Mouse (Mus musculus): ENCODE measurements at regions not wholly inside any gene's neighbourhood (a gene's known extent, or its start where the extent isn't known, plus 50 kb on each side); places are given as distances from the start of the nearest gene placed in this dataset.
"Not testable (repeated sequence)": the region's sequence is repeated elsewhere in the genome, so short reads cannot be mapped to it uniquely, and the experiment has no call there.

DNA sequence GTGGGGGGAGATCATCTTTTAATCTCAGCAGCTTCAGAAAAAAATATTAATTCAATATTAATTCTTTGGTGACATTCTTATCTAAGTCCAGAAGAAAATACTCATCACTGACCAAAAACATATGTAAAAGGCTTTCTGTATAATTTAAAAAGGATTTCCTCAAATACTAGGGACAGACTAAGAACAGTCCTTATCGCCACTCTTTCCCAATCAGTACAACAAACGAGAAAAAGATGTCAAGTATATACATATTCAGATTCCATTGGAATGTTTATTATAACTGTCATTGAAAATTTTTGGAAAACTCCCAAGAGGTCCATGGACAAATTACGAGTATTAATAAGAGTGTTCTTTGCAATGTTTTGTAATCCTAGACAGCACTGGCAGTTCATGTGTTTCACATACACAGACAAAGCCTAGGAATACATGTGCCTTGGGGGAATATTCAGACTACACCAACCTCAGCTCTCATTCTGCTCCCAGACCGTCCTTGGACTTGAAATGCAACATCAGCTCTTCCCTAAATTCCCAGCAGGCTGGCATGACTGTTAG, 270.4 kb upstream of the Dcbld2 start:
- DNase-seq (ENCODE audit: low read depth): no peak

DNA sequence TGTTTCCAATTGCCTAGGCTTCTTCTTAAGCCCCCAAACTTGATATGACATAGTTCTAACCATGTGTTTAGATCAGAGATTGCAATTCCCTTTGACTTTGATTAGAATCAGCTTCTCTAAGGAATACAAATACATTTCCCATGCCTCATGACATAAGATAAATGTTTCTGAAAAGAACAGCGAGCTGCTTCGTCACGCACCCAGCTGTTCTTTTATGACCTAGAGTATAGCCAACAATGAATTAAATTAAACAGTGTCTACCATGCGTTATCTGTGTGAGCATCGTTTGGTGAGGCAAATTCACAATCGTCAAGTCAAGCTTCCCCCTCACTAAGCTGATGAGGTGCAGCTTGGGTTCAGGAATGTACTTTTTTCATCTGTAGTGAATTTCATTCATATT, 261.8 kb upstream of the Dcbld2 start:
- no peak for DNase-seq (ENCODE audit: low read depth)

DNA sequence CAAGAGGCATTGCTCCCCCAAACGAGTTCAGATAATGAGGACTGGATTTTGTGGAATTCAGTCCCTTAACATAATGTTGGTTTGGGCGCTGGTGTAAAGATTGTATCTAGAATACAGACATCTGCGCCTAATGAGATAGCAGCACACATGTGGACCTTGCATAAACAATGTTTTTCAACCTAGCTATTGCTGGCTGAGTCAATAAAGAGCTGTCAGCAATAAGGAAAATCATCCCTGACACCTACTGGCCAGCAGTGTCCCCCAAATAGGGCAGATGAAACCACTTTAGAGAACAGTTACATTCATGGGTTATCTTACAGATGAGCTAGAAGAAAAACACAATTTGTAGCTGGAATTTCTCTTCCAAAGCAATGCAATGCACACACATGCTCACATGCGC, 252.7 kb upstream of the Dcbld2 start:
- no peak for DNase-seq (ENCODE audit: low read depth)

DNA sequence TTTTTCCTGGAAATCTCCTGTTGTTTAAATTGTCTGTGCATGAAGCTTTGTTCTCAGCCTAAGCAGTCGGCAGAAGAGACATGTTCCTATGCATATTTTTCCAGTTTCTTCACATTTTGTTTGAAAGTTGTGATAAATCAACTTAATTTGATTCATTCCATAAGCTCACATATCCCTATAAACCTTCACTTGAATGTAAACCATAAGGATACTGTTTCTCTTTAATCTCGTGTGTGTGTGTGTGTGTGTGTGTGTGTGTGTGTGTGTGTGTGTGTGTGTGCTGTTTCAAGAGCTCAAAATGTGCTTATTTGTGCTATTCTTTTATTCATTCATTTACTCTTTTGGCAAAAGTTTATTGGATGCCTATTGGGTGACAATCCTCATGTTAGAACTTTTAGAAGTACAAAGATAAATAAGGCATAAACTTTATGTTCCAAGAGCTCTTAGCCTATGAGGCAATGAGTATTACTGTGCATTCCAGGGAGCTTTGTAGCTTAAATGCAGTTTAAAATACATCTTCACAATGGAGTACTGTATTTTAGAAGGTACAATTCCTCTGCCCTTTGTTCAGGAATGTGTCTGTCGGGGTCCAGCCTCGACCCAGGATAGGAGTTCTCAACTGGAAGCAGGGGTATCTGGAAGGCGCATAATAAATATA, 229.4 kb upstream of the Dcbld2 start:
- no peak for DNase-seq (ENCODE audit: low read depth)

DNA sequence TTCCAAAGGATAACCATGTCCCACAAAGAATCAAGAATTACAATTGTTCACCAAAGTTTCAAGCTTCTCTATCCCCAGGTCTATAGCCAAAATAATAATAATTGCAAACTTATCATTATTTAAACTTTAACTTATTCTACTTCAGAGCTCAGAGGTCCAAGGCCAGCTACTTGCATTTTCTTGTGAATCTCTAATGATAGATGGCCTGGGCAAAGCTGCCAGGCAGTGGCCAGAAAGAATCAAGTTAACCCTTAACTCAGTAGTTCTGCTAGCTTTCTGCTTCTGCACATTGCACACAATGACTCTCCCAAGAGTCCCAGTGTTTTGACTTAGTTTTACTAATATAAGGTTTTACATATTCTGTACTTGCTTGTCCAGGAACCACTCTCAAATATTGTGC, 228.3 kb upstream of the Dcbld2 start:
- not testable (repeated sequence) for DNase-seq (ENCODE audit: low read depth)

- DNase-seq (ENCODE audit: low read depth): no peak
These were observed 213.4 kb upstream of the Dcbld2 start for GRCm38 (mm10) chr16:58194619-58195497.

GRCm38 (mm10) chr16:58211872-58212271, 196.4 kb upstream of the Dcbld2 start:
- no peak for DNase-seq (ENCODE audit: low read depth)

- no peak for DNase-seq (ENCODE audit: low read depth)
These were observed 173.6 kb upstream of the Dcbld2 start for GRCm38 (mm10) chr16:58234686-58235085.

DNA sequence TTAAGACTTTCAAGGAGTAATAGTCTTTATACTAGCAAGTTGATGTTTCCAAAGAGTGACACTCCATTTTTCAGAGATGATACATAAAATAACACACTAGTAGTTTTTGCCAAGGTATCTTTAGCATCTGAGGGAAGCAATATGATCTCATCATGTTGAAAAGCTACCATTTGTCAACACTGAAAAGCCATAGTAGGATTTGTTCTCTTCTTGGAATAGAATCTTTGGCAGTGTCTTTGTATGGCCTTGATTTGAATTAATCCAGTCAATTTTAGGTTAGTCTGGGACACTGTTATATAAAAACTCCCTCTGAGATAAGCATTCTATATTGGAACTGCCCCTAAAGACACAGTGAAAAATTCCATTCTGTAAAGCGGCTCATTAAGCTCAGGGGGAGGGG, 171.4 kb upstream of the Dcbld2 start:
- no peak for DNase-seq (ENCODE audit: low read depth)

DNA sequence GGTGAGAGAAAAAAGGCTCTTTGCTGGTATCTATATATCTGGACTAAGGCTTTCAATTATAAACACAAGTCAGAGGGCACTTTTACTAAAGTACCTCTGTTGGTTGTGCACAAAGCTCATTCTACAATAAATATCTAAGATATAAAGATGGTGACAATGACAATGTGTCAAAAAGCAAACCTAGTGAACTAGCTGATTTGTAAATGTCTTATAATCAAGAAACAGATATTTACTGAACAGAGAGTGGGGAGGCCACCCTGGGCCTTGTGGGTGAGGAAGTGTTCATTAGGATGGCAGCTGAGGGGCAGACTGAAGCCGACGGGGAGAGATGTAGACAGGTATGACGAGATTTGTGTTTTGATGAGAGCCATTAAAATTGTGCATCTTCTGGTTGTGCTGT, 132.0 kb upstream of the Dcbld2 start:
- DNase-seq (ENCODE audit: low read depth): no peak

- peak; percentile 67 for DNase-seq (ENCODE audit: low read depth)
These were observed 126.8 kb upstream of the Dcbld2 start for GRCm38 (mm10) chr16:58281474-58281873.

GRCm38 (mm10) chr16:58294457-58294856, 113.8 kb upstream of the Dcbld2 start:
- no peak for DNase-seq (ENCODE audit: low read depth)

GRCm38 (mm10) chr16:58295128-58295527, 113.1 kb upstream of the Dcbld2 start:
- no peak for DNase-seq (ENCODE audit: low read depth)

DNA sequence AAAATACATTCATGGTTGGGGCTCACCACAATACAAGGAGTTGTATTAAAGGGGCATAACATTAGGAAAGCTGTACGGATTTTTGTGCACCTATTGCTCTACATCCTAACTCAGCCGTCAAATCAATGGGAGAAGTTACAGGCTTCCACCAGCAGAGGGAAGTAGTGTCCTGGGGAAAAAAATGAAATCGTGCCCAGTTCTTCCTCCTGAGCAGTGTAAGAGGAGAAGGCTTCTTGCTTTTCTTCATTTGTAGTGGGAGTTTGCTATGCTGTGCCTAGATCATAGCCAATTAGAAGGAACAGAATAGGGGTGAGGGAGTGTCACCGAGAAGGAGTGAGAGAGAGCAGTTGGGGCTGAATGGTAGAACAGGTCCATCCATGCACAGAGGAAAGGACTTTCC, 108.7 kb upstream of the Dcbld2 start:
- DNase-seq (ENCODE audit: low read depth): peak; percentile 82

DNA sequence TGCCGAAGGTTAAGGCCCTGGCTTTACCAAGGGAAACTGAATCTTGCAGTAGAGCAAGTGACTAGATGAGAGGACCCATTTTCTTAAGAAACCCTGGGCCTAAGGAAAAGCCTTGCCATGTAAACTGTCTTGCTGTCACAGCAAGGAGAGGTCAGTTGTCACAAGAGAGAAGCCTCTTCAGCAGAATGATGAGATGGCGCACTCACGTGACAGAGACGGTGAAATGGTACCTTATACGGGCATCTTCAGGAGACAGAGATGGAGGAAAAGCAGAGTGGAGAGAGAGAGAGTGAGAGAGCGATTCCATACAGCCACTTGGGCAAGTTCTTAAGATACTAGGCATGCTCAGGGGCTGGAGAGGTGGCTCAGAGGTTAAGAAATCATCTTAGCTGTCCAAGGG, 108.1 kb upstream of the Dcbld2 start:
- no peak for DNase-seq (ENCODE audit: low read depth)

GRCm38 (mm10) chr16:58303555-58303954, 104.7 kb upstream of the Dcbld2 start:
- DNase-seq (ENCODE audit: low read depth): peak; percentile 23

DNA sequence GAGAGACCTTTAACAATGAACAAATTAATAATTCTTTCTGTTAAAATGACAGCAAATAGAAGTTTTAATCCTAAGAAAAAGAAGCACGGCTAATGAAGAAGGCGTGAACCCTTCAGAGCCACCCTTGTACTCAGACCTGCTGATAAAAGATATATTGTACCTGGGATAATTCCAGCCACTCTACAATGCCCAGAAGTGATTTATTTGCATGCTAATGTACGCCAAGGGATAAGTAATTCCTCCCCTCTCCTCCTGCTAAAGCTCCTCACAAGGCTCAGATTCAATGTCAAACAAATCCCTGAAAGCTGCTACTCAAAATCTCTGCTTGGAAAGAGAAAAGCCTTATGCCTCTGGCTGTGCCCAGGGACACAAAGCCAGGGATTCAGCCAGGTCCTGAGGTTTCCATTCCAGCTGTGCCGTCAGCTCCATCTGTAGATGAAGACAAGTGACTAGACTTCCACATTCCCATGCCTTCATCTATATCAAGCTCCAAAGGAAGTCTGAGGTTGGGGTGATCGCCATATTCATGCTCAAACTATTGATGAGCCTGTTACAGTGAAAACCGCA, 91.3 kb upstream of the Dcbld2 start:
- DNase-seq (ENCODE audit: low read depth): no peak

DNA sequence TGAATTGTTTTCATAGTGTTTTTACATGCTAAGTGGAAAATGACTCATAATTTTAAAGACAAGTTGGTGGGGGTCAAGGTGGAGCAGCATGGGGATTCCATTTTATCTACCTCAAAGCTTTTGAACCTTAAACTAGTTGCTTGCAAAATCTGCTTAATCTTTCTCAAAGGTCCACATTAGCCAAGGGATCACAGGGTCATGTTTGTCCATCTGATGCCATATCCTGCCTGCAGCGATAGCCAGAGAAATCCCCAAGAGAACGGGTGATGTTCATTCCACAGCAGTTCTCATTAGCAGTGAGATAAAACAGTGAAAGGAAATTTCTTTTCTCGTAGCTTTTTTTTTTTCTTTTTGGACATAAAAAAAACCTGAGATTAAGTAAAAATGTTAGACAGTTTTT, 77.2 kb upstream of the Dcbld2 start:
- no peak for DNase-seq (ENCODE audit: low read depth)

GRCm38 (mm10) chr16:58343921-58344320, 64.3 kb upstream of the Dcbld2 start:
- no peak for DNase-seq (ENCODE audit: low read depth)

- peak; percentile 72 for DNase-seq (ENCODE audit: low read depth)
These were observed 58.9 kb upstream of the Dcbld2 start for GRCm38 (mm10) chr16:58349354-58349753.

DNA sequence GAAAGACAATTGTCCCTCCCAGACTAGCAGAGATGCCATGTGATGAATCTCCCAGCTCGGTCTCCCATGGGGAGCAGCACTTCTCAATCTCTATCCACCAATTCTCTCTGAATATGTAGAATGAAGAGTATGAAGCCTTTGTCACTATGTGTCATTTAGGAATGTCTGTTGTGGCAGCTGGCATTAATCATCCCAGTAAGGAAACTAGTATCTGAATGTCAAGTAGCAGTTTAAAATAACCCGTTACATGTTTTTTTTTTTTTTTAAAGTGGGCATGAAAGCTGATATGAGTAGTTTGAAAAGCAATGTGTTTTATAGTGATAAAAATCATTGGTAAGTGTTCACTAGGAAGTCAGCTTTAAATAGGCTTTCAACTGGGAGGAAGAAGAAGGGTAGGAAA, 58.4 kb upstream of the Dcbld2 start:
- no peak for DNase-seq (ENCODE audit: low read depth)

GRCm38 (mm10) chr16:58352156-58352555, 56.1 kb upstream of the Dcbld2 start:
- peak; percentile 64 for DNase-seq (ENCODE audit: low read depth)

GRCm38 (mm10) chr16:58354551-58354950, 53.7 kb upstream of the Dcbld2 start:
- no peak for DNase-seq (ENCODE audit: low read depth)

All from NIH3T3 (cell line).